Mouse (Mus musculus): ENCODE measurements around the gene Acsl3. TPM values are rescaled to one million over a fixed set of nuclear protein-coding genes. Genes with fewer than 3 reads are reported as not detected.

Acsl3 gene
- polyA plus RNA-seq, 1 experiment from 2014 or later, result 65.9 TPM

Other genes with a start within 250 kb of the Acsl3 start
- gene Farsb, start 168.9 kb upstream of the Acsl3 start, polyA plus RNA-seq (2015; fragmentation: Nextera tagmentation; extraction: Ambion mirVana), result 140 and 142 TPM in 2 replicates
- gene Mogat1, start 146.8 kb upstream of the Acsl3 start, polyA plus RNA-seq (2015; fragmentation: Nextera tagmentation; extraction: Ambion mirVana), result 0.44 and 0.65 TPM in 2 replicates
- gene BC035947, start 145.7 kb upstream of the Acsl3 start, polyA plus RNA-seq (2015; fragmentation: Nextera tagmentation; extraction: Ambion mirVana), result 0.84 and 1.3 TPM in 2 replicates
- 4.7 and 5.1 TPM in 2 replicates for gene Utp14b, start 213 bp downstream of the Acsl3 start, polyA plus RNA-seq (2015; fragmentation: Nextera tagmentation; extraction: Ambion mirVana)
- gene Kcne4, start 158.9 kb downstream of the Acsl3 start, polyA plus RNA-seq (2015; fragmentation: Nextera tagmentation; extraction: Ambion mirVana), result 16.8 and 19.3 TPM in 2 replicates

Data from embryonic facial prominence, embryonic 13.5 days (tissue).